Mouse (Mus musculus) megakaryocyte, adult 5-6 weeks (primary cell): ENCODE data around the gene Zan. TPM values are rescaled to one million over a fixed set of nuclear protein-coding genes. Genes with fewer than 3 reads are reported as not detected.

Experiments
- ATAC-seq: 2 replicates; pipeline ENCODE4 v1.8.0; 2016; ENCODE audit warnings: mild to moderate bottlenecking, inconsistent platforms; ENCODE audit not compliant: poor library complexity, severe bottlenecking
- total RNA-seq, 2 experiments: library from RNA; stranded (forward) in 1 of 2; stranded (reverse) in 1 of 2; fragments of 153-499, 151-499 nt in 1 of 2; fragments of 221-1000, 200-1000 nt in 1 of 2; gene quantifications; 2 replicates each; pipeline versions ENCODE4 v1.2.3 to v1.2.4; 2015 to 2017

Gene Zan
- total RNA-seq, 2 experiments from 2014 or later, result 0.04 TPM; not detected in 1

GRCm38 (mm10) chr5:137352011-137352975, 124.6 kb downstream of the Zan start:
- ATAC-seq, result no peak

GRCm38 (mm10) chr5:137351394-137351793, 125.5 kb downstream of the Zan start:
- ATAC-seq, result no peak

GRCm38 (mm10) chr5:137351058-137351380, 125.8 kb downstream of the Zan start:
- ATAC-seq, result no peak

- ATAC-seq, result no peak
Measured at GRCm38 (mm10) chr5:137350205-137351057, 126.4 kb downstream of the Zan start.

GRCm38 (mm10) chr5:137349384-137350204, 127.3 kb downstream of the Zan start, which contains the start of gene Ephb4:
Gene Ephb4 (plus strand): TSS chr5:137350109.
- no peak for ATAC-seq

- ATAC-seq, result no peak
Measured at GRCm38 (mm10) chr5:137348482-137349383, 128.1 kb downstream of the Zan start.

GRCm38 (mm10) chr5:137347856-137348255, 129.0 kb downstream of the Zan start:
- ATAC-seq, result no peak

GRCm38 (mm10) chr5:137346983-137347382, 129.9 kb downstream of the Zan start:
- ATAC-seq, result no peak

GRCm38 (mm10) chr5:137346388-137346787, 130.5 kb downstream of the Zan start:
- ATAC-seq, result no peak

- no peak for ATAC-seq
Measured at GRCm38 (mm10) chr5:137345821-137346220, 131.0 kb downstream of the Zan start.

- no peak for ATAC-seq
Measured at GRCm38 (mm10) chr5:137343869-137344268, 133.0 kb downstream of the Zan start.

- ATAC-seq, result no peak
Measured at GRCm38 (mm10) chr5:137343412-137343811, 133.5 kb downstream of the Zan start.

GRCm38 (mm10) chr5:137342407-137343012, 134.4 kb downstream of the Zan start:
- no peak for ATAC-seq

GRCm38 (mm10) chr5:137340222-137340621, 136.6 kb downstream of the Zan start:
- no peak for ATAC-seq

GRCm38 (mm10) chr5:137339290-137339979, 137.4 kb downstream of the Zan start:
- no peak for ATAC-seq

- no peak for ATAC-seq
Measured at GRCm38 (mm10) chr5:137338663-137339289, 138.1 kb downstream of the Zan start.

- peak; percentile 43; the same call in 1 of the 2 replicates for ATAC-seq
Measured at GRCm38 (mm10) chr5:137338256-137338655, 138.6 kb downstream of the Zan start.

- ATAC-seq, result no peak
Measured at GRCm38 (mm10) chr5:137337190-137337589, 139.7 kb downstream of the Zan start.
